Mouse (Mus musculus) kidney, adult 2 months (tissue): ENCODE measurements around the gene Ncoa6.

Source experiments
- CTCF ChIP-seq: fragments of 200-500 bp; conservative IDR thresholded peaks from 2 replicates; pipeline ENCODE4 v1.5.1; 2011; ENCODE audit warnings: low read depth, mild to moderate bottlenecking, control low read depth, low read length, moderate library complexity, mixed read lengths; ENCODE audit not compliant: insufficient read depth, insufficient read length
- POLR2A ChIP-seq: fragments of 200-500 bp; IDR thresholded peaks from one replicate; pipeline ENCODE4 v1.6.1; 2011; ENCODE audit warnings: low read depth, low read length, control low read depth

DNA sequence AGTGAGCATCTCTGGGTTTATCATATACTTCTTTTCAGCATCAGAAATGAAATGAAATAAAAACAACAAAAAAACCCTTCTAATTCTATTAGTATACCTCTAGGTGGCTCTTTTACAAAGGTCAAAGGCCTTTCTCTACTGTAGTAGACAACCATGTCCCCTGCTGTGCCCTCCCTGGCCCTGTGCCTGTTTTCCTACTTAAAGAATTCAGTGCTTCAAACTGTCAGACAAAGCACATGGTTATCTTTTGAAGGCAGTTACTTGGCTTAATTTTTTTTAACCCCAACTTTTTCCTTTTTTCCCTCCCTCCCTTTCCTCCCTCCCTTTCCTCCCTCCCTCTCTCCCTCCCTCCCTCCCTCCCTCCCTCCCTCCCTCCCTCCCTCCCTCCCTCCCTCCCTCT is 73.4 kb downstream of the Ncoa6 start:
- no peak for TF ChIP-seq POLR2A
- no peak for TF ChIP-seq CTCF
